ENCODE assay signal across 8 mouse cellular contexts in genomic region chr8:109564766-109565165, GRCm38 (mm10). TPM values are rescaled to one million over a fixed set of nuclear protein-coding genes. Genes with fewer than 3 reads are reported as not detected.
DNase-seq lines count a peak whose midpoint lies in the region; ATAC-seq and TF ChIP-seq lines count a peak whose summit lies in the region.

No protein-coding gene starts in this region.

- H3K27me3 ChIP-seq in kidney, adult 2 months (replicated peaks; ENCODE audit: control insufficient read depth, insufficient read depth, low read length), result no peaks in the 10 kb centered on the region
- H3K27me3 ChIP-seq in hindbrain, embryonic 11.5 days (ENCODE audit: control insufficient read depth, insufficient read depth, low read length), result no peaks in the 10 kb centered on the region
- no peaks in the 10 kb centered on the region for H3K27me3 ChIP-seq in midbrain, embryonic 12.5 days

- no peak for TF ChIP-seq POLR2A in kidney, adult 2 months (IDR thresholded peaks at IDR 0.05; ENCODE audit: low read depth, low read length)

- no peak for ATAC-seq in hindbrain, embryonic 11.5 days (ENCODE audit: low FRiP score)
- ATAC-seq in midbrain, embryonic 12.5 days (ENCODE audit: low FRiP score, low read depth), result no peak

- DNase-seq in kidney, adult 2 months, result no peak
- DNase-seq in kidney, adult 9 months, result no peak
- peak; percentile 22 for DNase-seq in MEL-GATA-1-ER (ENCODE audit: extremely low read depth, low read depth)
- no peak for DNase-seq in hindbrain, embryonic 11.5 days (ENCODE audit: low spot score)
- DNase-seq in adrenal gland, postnatal 10 days, result no peak
- no peak for DNase-seq in urinary bladder, postnatal 10 days (ENCODE audit: low spot score)
- no peak for DNase-seq in adrenal gland, adult (ENCODE audit: inconsistent age in 2 of 2, low spot score in 1 of 2)

- TF ChIP-seq CTCF in kidney, adult 2 months (conservative IDR thresholded peaks at IDR 0.05; ENCODE audit: insufficient read depth, insufficient read length, low read depth, low read length), result no peak

- peaks cover 1% of the 10 kb centered on the region; the same call in 1 of the 2 replicates for H3K36me3 ChIP-seq in kidney, adult 2 months (ENCODE audit: control insufficient read depth, insufficient read depth, low read length)
- H3K36me3 ChIP-seq in hindbrain, embryonic 11.5 days (ENCODE audit: control insufficient read depth, insufficient read depth, low read length), result peaks cover 6% of the 10 kb centered on the region; the same call in 1 of the 2 replicates
- peaks cover 34% of the 10 kb centered on the region for H3K36me3 ChIP-seq in midbrain, embryonic 12.5 days

- H3K4me2 ChIP-seq in hindbrain, embryonic 11.5 days (replicated peaks; ENCODE audit: low read depth, low read length), result peak overlapping the region; percentile 46
- H3K4me2 ChIP-seq in midbrain, embryonic 12.5 days (replicated peaks), result peak overlapping the region; percentile 81

- WGBS in kidney, adult 2 months, result 3% methylated on average over 10 of the region's 10 CpGs
- WGBS in hindbrain, embryonic 11.5 days, result 8% methylated on average over 10 of the region's 10 CpGs
- 5% methylated on average over 10 of the region's 10 CpGs for WGBS in midbrain, embryonic 12.5 days

- peak overlapping the region; percentile 96 for H3K9ac ChIP-seq in hindbrain, embryonic 11.5 days (ENCODE audit: low read depth, low read length)
- peak overlapping the region; percentile 89 for H3K9ac ChIP-seq in midbrain, embryonic 12.5 days (replicated peaks)

- H3K4me1 ChIP-seq in kidney, adult 2 months (ENCODE audit: control insufficient read depth, insufficient read depth, low read length), result 0 out of 2 replicates have a peak, but pooled peaks cover 5% of the 10 kb centered on the region
- H3K4me1 ChIP-seq in hindbrain, embryonic 11.5 days (replicated peaks; ENCODE audit: control insufficient read depth, insufficient read depth, low read length), result no peaks in the 10 kb centered on the region
- peaks cover 18% of the 10 kb centered on the region for H3K4me1 ChIP-seq in midbrain, embryonic 12.5 days

- peak overlapping the region; percentile 79; the same call in 1 of the 2 replicates for H3K27ac ChIP-seq in kidney, adult 2 months (ENCODE audit: insufficient read depth, low read depth, low read length)
- H3K27ac ChIP-seq in hindbrain, embryonic 11.5 days (ENCODE audit: low read depth, low read length), result peak overlapping the region; percentile 85
- H3K27ac ChIP-seq in midbrain, embryonic 12.5 days (replicated peaks), result peak overlapping the region; percentile 90; the same call in 1 of the 2 replicates

- peak overlapping the region; percentile 85 for H3K4me3 ChIP-seq in kidney, adult 2 months (ENCODE audit: insufficient read depth, low read depth, low read length)
- H3K4me3 ChIP-seq in hindbrain, embryonic 11.5 days (ENCODE audit: low read depth, low read length), result peak overlapping the region; percentile 92
- peak overlapping the region; percentile 87 for H3K4me3 ChIP-seq in midbrain, embryonic 12.5 days

- H3K9me3 ChIP-seq in hindbrain, embryonic 11.5 days (ENCODE audit: control insufficient read depth, low read length), result no peaks in the 10 kb centered on the region
- no peaks in the 10 kb centered on the region for H3K9me3 ChIP-seq in midbrain, embryonic 12.5 days

RNA-seq across cellular contexts. Expression of gene Dhx38, which starts 0.9 kb away (rescaled TPM):
- 14.6 TPM in 2 replicates for polyA plus RNA-seq in kidney, adult 2 months (2012; rRNA removed)
- polyA plus RNA-seq in hindbrain, embryonic 11.5 days (2014; fragmentation: Nextera tagmentation; extraction: Ambion mirVana), result 14.9 and 19.5 TPM in 2 replicates
- 30.3 and 32.4 TPM in 2 replicates for polyA plus RNA-seq in midbrain, embryonic 12.5 days (2016; fragmentation: Nextera tagmentation; extraction: Ambion mirVana)
- 10 to 100 TPM; 21.7 to 23.7 TPM for total RNA-seq in adrenal gland, postnatal 10 days (2021)

RNA-seq across cellular contexts. Expression of gene Txnl4b, which starts 0.9 kb away (rescaled TPM):
- polyA plus RNA-seq in kidney, adult 2 months (2012; rRNA removed), result 6.6 and 8.5 TPM in 2 replicates
- 31.5 and 33.2 TPM in 2 replicates for polyA plus RNA-seq in hindbrain, embryonic 11.5 days (2014; fragmentation: Nextera tagmentation; extraction: Ambion mirVana)
- polyA plus RNA-seq in midbrain, embryonic 12.5 days (2016; fragmentation: Nextera tagmentation; extraction: Ambion mirVana), result 26.9 and 27.1 TPM in 2 replicates
- 10 to 100 TPM; 10.5 to 11.8 TPM for total RNA-seq in adrenal gland, postnatal 10 days (2021)

RNA-seq across cellular contexts. Expression of gene Hp, which starts 14.2 kb away (rescaled TPM):
- 34.6 and 35.0 TPM in 2 replicates for polyA plus RNA-seq in kidney, adult 2 months (2012; rRNA removed)
- polyA plus RNA-seq in hindbrain, embryonic 11.5 days (2014; fragmentation: Nextera tagmentation; extraction: Ambion mirVana), result 0.81 and 1.7 TPM in 2 replicates
- 0.29 and 0.33 TPM in 2 replicates for polyA plus RNA-seq in midbrain, embryonic 12.5 days (2016; fragmentation: Nextera tagmentation; extraction: Ambion mirVana)
- 100 to 1,000 TPM; 313 to 788 TPM for total RNA-seq in adrenal gland, postnatal 10 days (2021)

RNA-seq across cellular contexts. Expression of gene Dhodh, which starts 43.7 kb away (rescaled TPM):
- 18.2 and 20.0 TPM in 2 replicates for polyA plus RNA-seq in kidney, adult 2 months (2012; rRNA removed)
- 34.4 and 36.3 TPM in 2 replicates for polyA plus RNA-seq in hindbrain, embryonic 11.5 days (2014; fragmentation: Nextera tagmentation; extraction: Ambion mirVana)
- polyA plus RNA-seq in midbrain, embryonic 12.5 days (2016; fragmentation: Nextera tagmentation; extraction: Ambion mirVana), result 38.6 and 41.6 TPM in 2 replicates
- total RNA-seq in adrenal gland, postnatal 10 days (2021), result 10 to 100 TPM; 24.8 to 28.2 TPM

RNA-seq across cellular contexts. Expression of gene Pkd1l3, which starts 49.6 kb away (rescaled TPM):
- 0.01 and 0.11 TPM in 2 replicates for polyA plus RNA-seq in kidney, adult 2 months (2012; rRNA removed)
- polyA plus RNA-seq in hindbrain, embryonic 11.5 days (2014; fragmentation: Nextera tagmentation; extraction: Ambion mirVana), result 0.27 and 0.69 TPM in 2 replicates
- polyA plus RNA-seq in midbrain, embryonic 12.5 days (2016; fragmentation: Nextera tagmentation; extraction: Ambion mirVana), result 0.11 and 0.45 TPM in 2 replicates
- total RNA-seq in adrenal gland, postnatal 10 days (2021), result under 1 TPM; 0.15 to 0.21 TPM

Comparison
In these comparisons a context has a peak if more than half of its experiments do, and no peak if none do; other contexts are left out.
1. RNA of gene Hp, which starts 14.2 kb away (polyA plus RNA-seq): 34.6 to 35.0 TPM in kidney, adult 2 months; 0.81 to 1.7 TPM in hindbrain, embryonic 11.5 days and 0.29 to 0.33 TPM in midbrain, embryonic 12.5 days; every median in the first group is over 10 times any median in the second.
2. Peak in every context shown above with its lines, with median percentiles within 50 percentile points of each other: H3K27ac ChIP-seq and H3K4me3 ChIP-seq.